Mouse (Mus musculus) urinary bladder, postnatal 25 days (tissue): ENCODE measurements around the gene Adk.

Experiments
- DNase-seq: peaks from one replicate; pipeline ENCODE4 v3.0.0; 2022; ENCODE audit warnings: low spot score

Adk gene

DNA sequence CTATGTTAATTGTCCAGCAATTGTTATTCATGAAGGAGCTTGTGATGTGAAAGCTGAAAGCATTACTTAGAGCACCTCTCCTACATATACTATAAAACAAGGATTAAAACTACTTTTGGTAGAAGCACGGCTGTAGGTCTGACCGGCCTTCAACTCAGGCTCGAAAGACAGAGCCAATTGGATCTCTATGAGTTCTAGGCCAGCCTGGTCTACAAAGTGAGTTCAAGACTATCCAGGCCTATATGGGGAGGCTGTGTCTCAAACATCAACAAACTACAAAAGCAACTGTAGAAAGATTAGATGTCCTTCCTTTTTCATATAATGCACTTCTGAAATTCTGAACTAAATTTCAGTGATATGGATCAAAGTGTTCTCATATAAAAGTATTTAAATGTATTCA is 113.7 kb downstream of the Adk start:
- no peak for DNase-seq

DNA sequence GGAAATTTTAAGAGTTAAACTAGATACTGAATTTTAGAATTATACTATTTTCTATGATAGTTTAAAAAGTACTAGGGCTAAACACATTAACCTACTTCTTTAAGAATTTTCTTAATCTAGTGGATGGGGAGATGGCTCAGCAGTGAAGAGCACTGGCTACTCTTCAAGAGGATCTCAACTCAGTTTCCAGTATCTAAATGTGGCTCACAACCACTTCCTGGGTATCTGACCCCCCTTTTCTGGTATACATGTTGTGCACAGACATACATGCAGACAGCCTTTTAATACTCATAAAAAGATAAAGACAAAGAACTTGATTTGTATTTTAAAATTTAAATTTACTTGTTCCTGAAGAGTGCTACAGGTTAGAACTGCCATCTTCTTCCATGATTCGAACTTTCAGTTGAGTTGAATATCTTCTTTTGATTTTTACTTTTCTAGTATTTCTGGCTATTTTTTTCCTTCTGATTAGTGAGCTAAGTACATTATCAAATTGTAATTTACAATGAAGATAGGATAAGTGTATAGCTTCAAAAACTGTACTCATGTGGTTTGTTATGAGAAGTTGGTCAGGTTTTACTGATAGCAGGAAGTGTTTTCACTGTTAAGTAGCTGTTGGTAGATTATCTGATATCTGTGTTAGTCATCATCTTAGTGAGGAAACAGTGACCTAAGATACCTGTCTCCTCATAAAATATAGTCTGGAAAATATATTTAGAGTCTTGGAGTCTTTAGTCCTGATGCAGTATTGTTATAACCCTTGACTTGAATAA is 121.8 kb downstream of the Adk start:
- DNase-seq = no peak

DNA sequence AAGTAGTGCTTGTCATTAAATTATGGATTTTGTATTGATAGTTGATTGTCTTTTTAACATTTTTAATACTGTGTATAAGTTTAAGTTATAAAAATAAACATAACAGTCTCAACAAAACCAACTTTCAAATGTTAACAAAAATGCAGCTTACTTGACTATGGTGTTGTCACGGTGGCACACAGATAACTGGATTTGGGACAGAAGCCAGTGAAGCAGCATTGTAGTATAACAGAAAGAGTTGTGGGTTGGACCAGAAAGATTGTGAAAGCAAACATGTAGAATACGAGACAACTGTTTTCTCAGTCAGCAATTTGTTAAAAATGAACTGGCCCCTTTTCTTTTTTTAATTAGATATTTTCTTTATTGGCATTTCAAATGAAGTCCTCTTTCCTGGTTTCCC is 122.4 kb downstream of the Adk start:
- no peak for DNase-seq

DNA sequence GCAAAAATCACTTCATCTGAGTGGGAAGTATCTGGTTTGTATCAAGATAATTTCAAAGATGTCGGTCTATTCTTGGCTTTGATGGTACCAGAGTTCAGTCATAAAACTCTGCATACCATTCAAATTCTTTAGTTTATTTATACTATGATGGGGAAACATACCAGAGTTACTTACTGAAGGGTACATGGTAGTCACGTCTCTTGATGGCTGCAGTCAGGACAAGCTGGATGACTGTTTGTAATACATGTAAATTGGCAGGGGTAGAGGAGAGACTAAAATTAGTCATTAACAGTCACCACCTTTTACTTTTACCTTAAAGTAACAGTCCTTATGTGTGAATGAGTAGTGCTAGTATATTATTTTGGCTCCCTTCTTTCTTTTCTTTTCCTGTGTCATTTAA is 125.4 kb downstream of the Adk start:
- DNase-seq = no peak

DNA sequence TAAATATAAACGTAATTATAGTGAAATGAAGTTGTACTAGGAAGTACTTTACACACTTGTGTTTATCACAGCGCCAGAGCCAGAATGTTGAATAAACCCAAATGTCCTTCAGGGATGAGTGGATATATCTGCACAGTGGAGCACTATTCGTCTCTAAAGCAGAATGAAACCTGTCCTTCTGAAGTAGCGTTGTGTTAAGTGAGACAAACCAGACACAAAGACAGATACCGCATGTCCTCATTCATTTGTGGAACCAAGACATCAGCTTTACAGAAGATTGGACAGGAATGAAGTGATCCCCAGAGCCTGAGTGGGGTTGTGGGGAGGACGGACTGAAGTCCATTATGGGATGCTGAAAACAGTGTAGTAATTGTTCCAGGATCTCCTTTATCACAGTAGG is 126.0 kb downstream of the Adk start:
- DNase-seq = no peak

DNA sequence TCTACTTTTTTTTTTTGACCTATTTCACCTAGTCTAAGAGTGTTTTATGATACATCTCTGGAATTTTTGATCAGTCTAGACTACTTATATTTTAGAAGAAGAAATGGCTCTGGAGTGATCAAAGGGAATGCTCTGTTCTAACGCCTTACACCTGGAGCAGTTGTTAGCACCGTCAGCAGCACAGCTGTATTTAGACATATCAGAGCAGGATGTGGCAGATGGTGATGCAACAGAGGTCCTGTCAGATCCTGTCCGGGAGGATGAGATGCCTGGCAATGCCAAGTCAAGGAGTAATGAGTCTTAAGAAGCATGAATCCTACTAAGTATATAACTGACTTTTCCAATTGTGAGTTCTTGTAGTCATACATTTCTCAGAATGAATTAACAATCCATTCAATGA is 128.7 kb downstream of the Adk start:
- no peak for DNase-seq

DNA sequence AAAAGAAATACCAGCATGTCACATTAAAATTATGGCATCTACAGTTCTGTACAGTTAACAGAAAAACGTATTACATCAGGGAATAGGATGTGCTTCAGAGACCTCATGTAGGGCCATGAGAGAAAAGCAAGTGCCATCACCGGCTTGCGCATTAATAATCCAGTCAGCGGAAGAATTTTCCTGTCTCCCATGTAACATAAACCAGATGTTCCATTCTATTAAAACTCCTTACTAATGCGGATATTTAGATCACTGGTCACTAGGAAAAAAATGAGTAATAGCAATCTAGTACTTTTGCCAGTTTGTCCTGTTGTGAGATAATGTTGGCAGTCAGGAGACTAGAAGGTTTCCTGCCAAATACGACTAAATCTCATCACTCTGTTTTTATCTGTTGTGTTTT is 139.6 kb downstream of the Adk start:
- no peak for DNase-seq

DNA sequence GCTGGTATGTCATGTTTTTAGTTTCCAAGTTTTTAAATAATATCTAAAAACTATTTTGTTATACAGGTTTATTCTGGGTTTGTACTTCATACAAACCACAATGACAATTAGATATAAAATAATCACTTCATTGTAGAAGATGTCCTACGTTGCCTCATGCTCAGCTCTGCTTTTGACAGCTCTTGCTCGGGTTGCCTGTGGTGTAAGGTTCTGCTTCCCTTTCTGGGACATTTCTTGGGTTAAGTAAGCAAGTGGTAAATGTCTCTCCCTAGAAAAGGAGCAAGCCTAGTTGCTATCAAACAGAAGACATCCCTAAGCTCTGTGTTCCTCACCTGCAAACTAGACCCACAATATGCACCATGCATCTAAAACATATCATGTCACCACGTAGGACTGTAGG is 140.4 kb downstream of the Adk start:
- DNase-seq = no peak

DNA sequence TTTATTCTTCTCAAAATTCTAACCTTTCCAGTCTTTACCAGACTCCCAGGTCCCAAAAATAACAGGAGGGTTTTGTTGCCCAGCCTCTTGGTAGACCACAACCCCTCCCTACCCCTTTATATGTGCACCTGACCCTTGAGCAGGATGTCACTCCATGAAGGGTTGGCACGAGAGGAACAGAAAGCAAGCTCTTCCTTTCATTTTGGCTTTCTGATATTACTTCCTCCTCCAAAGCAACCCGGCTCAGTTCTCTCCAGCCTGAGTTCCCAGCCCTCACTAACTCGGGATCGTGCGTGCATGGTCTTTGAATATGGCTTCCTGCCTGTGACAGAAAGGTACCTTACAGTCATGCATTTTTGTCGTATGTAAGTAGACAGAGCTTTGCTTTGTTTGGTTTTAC is 142.0 kb downstream of the Adk start:
- no peak for DNase-seq

DNA sequence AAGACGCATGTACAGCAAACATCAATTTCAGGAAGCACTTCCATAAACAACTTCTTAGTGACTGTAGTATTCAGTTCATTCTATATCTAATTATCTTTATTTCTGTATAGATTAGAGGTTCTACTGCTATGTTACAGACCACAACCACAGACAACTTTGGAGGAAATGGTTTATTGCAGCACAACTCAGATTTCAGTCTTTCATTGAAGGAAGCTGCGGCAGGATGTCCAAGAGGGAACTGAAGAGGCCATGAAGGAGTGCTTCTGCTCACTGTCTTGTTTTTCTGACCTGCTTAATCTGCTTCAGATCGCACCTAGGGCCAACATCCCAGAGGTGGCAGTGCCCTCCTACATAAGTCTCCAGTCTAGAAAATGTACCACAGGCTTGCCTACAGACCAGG is 148.5 kb downstream of the Adk start:
- DNase-seq = no peak

DNA sequence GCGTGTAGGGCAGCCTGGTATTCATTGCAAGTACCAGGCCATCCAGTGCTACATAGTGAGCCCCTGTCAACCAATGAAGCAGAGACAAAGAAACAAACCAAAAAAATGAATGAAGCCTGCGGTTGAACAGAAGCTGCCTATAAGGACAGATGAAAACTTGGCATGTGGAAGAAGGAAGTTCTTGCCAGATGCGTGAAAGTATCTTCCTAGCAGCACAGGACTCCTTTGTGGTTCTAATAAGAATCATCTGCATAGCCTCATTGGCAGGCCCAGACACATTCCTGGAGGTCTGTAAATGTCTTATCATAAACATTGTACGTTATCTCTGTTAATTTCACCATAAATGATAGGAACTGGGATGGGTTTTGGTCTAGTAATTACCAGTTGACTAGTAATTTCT is 154.1 kb downstream of the Adk start:
- no peak for DNase-seq

DNA sequence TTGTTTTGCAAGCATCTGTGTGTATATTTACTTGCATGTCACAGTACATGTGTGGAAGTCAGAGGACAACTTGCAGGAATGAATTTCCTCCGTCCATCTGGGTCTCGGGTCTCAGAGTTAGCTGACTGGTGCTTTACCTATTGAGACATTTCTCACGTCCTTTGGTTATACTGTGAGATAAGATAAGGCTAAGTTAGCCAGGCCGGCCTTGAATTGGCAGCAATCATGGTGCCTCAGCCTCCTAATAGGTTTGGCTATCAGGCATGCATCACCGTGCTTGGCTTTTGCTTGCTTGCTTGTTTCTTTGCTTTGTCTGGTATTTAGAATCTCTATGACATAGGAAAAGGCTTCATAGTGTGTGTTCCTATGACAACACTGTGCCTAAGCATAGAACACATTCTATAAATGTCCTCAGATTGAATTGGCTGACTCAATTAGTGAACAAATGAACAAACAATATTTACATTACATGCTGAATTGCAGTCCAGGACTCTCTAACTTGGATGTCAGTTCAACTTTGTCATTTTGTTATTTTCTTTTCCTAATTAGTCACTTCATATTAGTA is 169.3 kb downstream of the Adk start:
- DNase-seq = no peak

DNA sequence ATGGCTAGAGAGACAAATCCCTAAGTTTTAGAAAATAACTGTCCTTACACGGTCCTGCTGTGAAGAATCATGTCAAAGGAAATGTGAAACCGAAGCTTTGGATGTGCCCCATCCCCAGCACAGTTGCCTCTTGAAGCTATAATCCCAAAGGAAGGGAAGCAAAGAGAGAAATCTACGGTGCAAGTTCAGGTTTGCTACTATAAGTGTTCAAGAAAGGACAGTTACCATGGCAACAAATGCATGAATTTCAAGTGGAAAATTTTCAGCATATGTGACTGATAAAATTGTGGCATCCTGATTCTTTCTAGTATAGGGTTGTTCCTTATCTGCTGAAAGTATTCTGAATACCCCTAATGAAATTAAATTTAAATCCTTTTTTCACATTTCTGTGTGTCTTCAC is 169.8 kb downstream of the Adk start:
- no peak for DNase-seq

DNA sequence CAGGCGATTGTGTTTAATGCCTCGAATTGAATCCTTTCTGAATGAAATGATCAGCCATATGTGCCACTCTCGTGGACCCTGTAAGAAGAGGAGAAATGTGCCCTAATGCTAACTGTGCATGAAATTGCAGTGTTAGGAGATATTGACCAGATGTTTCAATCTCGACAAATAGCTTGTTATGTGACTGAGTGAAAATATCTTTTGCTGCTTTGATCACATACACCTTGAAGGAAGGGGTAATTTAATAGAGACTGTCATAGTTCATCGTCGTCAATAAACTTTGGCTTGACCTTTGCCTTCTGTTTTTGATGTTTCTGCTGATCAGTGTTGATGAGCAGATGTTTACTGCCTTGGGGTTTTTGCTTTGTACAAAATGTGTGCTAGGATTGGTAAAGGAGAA is 171.1 kb downstream of the Adk start:
- no peak for DNase-seq

DNA sequence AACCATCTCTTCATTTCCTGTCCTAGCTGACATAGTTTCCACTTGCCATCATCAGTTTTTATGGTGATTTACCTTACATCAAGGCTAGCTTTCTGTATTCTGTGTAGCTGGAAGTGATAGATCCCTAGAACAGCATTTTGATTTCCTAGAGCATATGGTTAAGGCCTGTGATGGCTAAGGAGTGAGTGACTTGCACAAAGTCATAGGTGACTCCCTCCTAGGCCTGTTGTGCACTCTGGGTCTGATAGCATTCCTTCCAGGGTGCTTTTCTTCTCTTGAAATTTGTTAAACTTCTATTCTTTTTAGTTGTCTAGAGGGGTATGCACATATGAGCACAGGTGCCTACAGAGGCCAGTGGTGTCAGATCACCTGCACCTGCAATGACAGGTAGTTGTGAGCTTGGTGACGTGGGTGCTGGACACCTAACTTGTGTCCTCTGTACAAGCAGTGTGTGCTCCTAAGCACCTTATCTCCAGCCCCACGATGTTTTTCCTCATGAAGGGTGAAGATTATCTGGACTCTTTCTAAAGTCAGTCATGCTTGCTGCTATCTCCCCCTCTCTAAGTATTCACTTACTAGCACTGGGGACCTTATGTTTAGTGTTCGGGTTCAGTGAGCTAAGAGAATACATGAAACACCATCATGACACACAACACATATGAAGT is 171.7 kb downstream of the Adk start:
- DNase-seq = no peak

DNA sequence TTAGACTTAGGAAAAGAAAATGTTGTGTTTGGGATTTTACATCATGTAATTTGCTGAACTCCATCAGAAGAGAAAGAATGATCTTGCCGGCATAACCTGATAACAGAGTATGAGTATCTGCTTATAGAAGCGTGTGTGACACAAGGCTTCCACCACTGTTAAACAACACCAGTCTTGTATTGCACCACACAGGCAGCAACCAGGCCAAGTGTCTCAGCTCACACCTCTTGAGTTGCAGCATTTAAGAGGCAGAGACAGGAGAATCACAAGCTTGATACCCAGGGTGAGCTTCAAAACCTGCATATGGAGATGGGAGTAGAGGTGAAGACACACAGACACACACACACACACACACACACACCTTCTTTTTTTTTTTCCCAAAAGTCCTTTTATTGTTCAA is 184.7 kb downstream of the Adk start:
- DNase-seq = no peak

DNA sequence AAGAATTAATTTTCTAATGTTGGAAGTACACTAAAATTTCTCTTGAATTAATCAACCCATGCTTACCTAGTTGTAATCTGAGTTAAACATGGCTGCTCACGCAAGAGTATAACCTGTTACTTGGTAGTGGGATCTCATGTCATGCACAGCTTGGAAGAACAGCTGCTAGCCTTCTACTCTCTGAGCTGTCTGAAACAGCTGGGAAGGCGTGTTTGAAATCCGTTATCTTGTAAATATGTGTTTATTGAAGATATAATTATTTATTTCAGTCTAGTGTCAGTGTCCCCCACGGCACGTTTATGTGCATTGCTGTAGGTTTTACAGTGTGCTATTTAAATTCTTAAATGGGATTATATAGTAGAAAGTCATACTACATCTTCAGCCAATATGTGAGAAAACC is 188.7 kb downstream of the Adk start:
- no peak for DNase-seq

DNA sequence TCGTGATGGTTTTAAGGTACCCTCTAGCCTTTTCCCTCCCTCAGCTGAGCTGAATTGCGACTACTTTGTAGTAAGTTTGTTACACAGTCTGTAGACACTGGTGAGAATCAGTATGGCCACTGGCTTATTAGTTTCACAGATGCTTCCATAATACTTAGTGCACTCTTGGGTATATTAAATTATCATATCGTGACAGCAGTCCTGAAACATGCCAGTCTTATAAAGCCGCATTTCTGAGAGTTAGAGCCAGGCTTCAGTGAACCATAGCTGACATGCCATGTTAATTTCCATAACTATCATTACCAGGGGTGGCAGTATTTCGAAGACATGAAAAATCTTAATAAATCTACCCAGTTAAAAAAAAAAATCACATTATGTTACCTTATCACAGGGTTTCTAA is 199.0 kb downstream of the Adk start:
- no peak for DNase-seq

DNA sequence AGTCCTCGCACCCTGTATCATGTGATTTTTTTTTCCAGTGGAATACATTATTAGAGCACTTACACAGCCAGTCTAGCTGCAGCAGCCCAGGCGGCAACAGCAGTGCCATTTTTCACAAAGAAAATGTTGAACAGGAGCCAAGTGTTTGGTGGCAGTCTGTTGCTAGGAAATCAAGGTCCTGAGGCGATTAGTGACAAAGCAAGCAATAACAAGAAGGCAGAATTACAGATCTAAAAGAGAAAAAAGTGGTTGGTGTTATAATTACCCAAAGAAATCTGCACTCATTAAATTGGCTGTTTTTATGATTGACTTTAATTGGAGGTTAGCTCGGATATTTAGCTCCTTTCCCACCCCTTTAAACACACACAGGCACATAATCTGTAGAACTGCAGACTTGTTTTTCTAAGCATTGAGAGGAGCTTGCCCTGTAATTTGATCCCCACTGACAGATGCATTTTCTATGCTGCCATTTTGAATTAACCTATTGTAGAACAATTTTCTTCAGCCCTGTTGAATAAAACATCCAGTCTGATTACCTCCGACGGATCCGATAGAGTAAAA is 200.0 kb downstream of the Adk start:
- no peak for DNase-seq

DNA sequence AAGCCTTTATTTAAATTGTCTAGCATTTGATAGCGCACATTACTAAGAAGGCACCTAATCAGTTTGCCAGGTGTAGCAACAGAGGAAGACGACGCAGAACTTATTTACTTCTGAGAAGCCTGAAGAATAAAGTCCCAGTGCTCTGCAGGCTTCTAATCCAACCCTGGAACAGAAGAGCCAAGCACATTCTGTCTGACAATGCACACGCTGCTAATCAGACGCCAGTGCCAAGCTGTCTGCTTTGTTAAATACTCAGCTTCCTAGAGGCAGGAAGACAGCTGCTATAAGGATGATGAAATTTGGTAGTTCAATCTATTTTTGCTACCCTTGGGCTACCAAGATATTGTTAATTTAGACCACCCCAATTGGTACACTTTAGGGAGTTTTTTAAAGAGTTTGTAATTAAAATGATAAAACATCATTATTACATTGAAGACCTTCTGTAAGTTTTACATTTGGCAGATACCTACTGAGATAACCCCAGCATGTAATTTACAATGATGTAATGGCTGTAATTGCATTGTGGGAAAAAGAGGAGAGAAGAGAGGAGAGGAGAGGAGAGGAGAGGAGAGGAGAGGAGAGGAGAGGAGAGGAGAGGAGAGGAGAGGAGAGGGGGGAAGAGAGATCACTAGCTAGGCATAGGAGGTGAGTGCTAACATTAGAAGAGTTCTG is 201.1 kb downstream of the Adk start:
- no peak for DNase-seq

DNA sequence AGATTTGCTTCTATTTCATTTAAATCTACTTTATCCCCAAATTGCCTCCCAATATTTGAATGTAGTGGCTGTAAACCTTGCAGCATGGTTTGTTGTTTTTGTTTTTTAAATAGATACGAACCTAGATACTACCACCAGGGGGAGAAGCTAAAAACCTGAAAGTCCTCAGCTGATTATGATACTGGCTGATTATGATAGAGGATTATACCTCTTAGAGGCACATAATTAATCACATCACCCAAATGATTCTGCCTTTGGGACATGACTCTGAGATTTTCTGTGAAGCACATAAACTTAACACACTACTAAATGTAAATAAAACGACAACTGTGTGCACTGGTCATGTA is 201.6 kb downstream of the Adk start:
- no peak for DNase-seq

DNA sequence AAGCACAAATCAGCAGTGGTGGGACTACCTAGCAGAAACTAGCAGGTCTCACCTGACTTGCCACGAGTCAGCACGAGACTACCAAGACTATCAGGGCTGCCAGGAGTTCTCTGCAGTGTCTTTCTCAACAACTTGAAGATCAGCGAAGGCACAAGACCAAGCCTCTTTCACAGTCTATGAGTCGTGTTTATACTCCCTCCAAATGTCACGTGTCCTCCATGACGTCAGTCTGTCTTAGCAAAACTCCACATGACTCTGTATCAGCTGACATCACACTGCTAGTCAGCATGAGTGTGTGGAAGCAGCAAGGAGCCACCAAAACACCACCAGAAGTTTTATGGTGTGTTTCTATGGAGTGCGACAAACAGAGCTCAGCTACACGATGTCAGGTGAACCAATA is 215.9 kb downstream of the Adk start:
- DNase-seq = no peak

DNA sequence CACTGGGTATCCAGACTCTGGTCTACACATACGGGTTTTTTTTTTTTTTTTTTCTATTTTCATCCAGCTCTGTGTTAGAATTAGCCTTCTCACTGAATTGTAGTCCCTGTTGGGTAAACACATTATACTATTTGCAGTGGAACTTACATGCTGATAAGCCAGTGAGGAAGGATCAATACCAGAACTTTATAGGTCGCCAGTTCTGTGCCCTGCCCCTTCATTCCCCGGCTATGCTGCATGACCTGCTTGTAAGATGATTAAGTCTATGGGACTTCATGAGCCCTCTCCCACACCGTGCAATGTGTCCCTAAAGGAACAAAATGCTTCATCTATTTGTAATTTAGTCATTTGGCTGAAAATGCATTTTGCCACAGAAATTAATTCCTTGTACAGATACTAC is 219.1 kb downstream of the Adk start:
- no peak for DNase-seq
